Mouse (Mus musculus) neural tube, embryonic 13.5 days (tissue): ENCODE results near the gene Cacng7. TPM values are rescaled to one million over a fixed set of nuclear protein-coding genes. Genes with fewer than 3 reads are reported as not detected.

Experiments
- ATAC-seq: fragments of 200-750 bp; cut with Nextera tagmentation; 2 replicates; pipeline ENCODE4 v1.8.0; 2017; ENCODE audit warnings: low read depth, mild to moderate bottlenecking, moderate TSS enrichment, moderate library complexity
- H3K27ac ChIP-seq: fragments of 300-500 bp; sonication (generic); replicated peaks from 2 replicates; pipeline ENCODE4 v1.5.1; 2015; ENCODE audit warnings: moderate library complexity, mild to moderate bottlenecking, inconsistent platforms
- H3K27me3 ChIP-seq: fragments of 300-500 bp; sonication (generic); 2 replicates; pipeline ENCODE4 v1.6.1; 2015; ENCODE audit warnings: mild to moderate bottlenecking, inconsistent platforms
- H3K36me3 ChIP-seq: fragments of 300-500 bp; sonication (generic); 2 replicates; pipeline ENCODE4 v1.6.1; 2015; ENCODE audit warnings: mild to moderate bottlenecking, inconsistent platforms
- H3K4me1 ChIP-seq: fragments of 300-500 bp; sonication (generic); replicated peaks from 2 replicates; pipeline ENCODE4 v1.6.1; 2015; ENCODE audit warnings: inconsistent platforms
- H3K4me2 ChIP-seq: fragments of 300-500 bp; sonication (generic); 2 replicates; pipeline ENCODE4 v1.6.1; 2015; ENCODE audit warnings: inconsistent platforms, mild to moderate bottlenecking, moderate library complexity
- H3K4me3 ChIP-seq: fragments of 300-500 bp; sonication (generic); 2 replicates; pipeline ENCODE4 v1.5.1; 2015; ENCODE audit warnings: mild to moderate bottlenecking, inconsistent platforms
- H3K9ac ChIP-seq: fragments of 300-500 bp; sonication (generic); 2 replicates; pipeline ENCODE4 v1.6.1; 2015; ENCODE audit warnings: moderate library complexity, mild to moderate bottlenecking, inconsistent platforms
- H3K9me3 ChIP-seq: fragments of 300-500 bp; sonication (generic); 2 replicates; pipeline ENCODE4 v1.6.1; 2016; ENCODE audit warnings: inconsistent platforms
- WGBS: fragments of 180-500 bp; shearing (Covaris S2); methylation state at CpG from one replicate; pipeline ENCODE4 v1.1.7; 2015; 5-methylcytosine and 5-hydroxymethylcytosine counted together
- polyA plus RNA-seq: library from polyadenylated mRNA; unstranded; fragments of >200 nt; fragmentation: Nextera tagmentation; extraction: Ambion mirVana; gene quantifications from 2 replicates; pipeline ENCODE4 v1.2.1, GENCODE M21; 2015

Gene Cacng7
- polyA plus RNA-seq, 1 experiment from 2014 or later, result 4.5 TPM

DNA sequence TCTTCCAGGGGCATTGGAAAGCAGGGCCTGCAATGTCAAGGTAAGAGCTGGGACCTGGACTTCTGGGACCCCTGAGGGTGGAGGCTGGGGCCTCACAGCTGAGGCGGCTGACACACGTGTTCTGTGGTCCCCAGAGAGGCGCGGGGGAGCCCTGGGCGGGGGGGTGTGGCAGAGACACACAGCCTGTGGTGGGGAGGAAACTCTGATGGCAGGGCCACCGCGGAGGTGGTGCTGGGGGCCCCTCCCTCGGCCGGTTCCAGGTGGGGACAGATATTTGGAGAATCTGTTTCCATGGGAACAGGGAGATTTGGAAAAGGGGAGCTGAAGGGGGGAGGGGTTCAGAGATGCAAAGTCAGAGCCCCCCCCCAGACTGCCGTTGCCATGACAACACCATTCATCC is 28.5 kb upstream of the Cacng7 start:
- Histone ChIP-seq H3K9me3 (no peaks in the 10 kb centered on the region), H3K4me1 (peaks cover 32% of the 10 kb centered on the region), H3K27me3 (peaks cover 62% of the 10 kb centered on the region), H3K9ac (peak overlapping the region; percentile 64), H3K4me2 (peak overlapping the region; percentile 80), H3K27ac (no peak overlapping the region), H3K36me3 (peaks cover 6% of the 10 kb centered on the region; the same call in 1 of the 2 replicates), H3K4me3 (peak overlapping the region; percentile 40; the same call in 1 of the 2 replicates)
- 6% methylated on average over 10 of the region's 10 CpGs for WGBS
- peak; percentile 42; the same call in 1 of the 2 replicates for ATAC-seq

DNA sequence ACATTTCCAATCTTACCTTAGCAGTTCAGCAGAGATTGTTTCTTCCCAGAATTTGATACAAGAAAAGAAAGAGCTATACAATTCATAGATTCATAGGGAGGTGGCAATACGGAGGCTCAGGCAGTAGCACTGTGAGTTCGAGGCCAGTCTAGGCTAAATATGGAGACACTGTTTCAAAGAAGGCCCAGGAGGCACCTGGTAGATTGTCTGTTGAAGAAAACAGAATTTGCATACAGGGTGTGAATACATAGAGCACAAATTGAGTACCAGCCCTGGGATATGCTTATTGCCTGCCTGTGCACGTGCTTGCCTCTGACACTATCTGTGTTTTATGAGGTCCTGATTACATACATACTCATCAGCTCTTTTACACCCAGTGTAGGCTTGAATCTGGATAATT is 26.4 kb upstream of the Cacng7 start:
- H3K27me3 ChIP-seq, result peaks cover 46% of the 10 kb centered on the region
- peaks cover 32% of the 10 kb centered on the region for H3K4me1 ChIP-seq
- 0 out of 2 replicates have a peak, but pooled peaks cover 6% of the 10 kb centered on the region for H3K9me3 ChIP-seq
- WGBS, result 72% methylated on average over 3 of the region's 3 CpGs
- H3K27ac ChIP-seq, result no peak overlapping the region
- no peaks in the 10 kb centered on the region for H3K36me3 ChIP-seq
- no peak overlapping the region for H3K4me2 ChIP-seq
- ATAC-seq, result no peak
- H3K4me3 ChIP-seq, result no peak overlapping the region
- H3K9ac ChIP-seq, result no peak overlapping the region

DNA sequence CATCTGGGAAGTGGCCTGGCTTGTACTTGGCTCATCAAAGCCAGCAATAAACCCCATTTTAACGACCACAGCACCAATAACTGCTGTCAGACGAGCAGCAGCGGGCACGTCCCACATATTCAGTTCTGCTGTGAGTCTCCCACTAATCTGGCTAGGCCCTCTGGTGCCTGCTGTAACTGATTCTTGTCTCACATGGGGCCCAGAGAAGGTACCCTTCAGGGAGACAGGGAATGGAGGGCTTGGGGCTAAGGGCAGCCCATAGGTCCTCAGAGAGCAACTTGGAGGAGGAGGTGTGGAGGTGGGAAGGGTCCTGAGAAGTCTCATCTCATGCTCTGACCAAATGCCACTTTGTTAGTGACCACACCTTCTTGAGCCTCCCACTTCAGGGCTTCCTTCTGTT is 24.1 kb upstream of the Cacng7 start:
- Histone ChIP-seq H3K4me3 (no peak overlapping the region), H3K27ac (no peak overlapping the region), H3K36me3 (no peaks in the 10 kb centered on the region), H3K9ac (no peak overlapping the region), H3K27me3 (peaks cover 26% of the 10 kb centered on the region), H3K4me1 (peaks cover 12% of the 10 kb centered on the region), H3K9me3 (0 out of 2 replicates have a peak, but pooled peaks cover 6% of the 10 kb centered on the region), H3K4me2 (no peak overlapping the region)
- no peak for ATAC-seq
- WGBS, result 21% methylated on average over 4 of the region's 4 CpGs

DNA sequence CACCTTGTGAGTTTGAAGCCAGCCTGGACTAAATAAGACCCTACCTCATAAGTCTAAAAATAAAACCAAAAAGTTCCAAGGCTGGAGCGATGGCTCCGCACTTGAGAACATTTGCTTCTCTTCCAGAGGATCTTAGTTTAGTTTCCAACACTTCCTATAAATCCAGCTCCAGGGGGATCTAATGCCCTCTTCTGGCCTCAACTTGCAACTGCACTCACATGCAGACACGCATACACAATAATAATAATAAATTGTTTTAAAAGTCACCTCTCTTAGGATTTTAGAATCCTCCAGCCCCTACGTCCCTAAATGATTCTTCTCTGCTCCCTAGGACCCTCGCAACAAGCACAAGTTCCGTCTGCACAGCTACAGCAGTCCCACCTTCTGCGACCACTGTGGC is 22.5 kb upstream of the Cacng7 start:
- no peak overlapping the region for H3K9ac ChIP-seq
- H3K36me3 ChIP-seq, result no peaks in the 10 kb centered on the region
- H3K27ac ChIP-seq, result no peak overlapping the region
- H3K4me2 ChIP-seq, result no peak overlapping the region
- H3K27me3 ChIP-seq, result peaks cover 10% of the 10 kb centered on the region
- WGBS, result 93% methylated on average over 7 of the region's 7 CpGs
- no peaks in the 10 kb centered on the region for H3K4me1 ChIP-seq
- 0 out of 2 replicates have a peak, but pooled peaks cover 6% of the 10 kb centered on the region for H3K9me3 ChIP-seq
- H3K4me3 ChIP-seq, result no peak overlapping the region
- ATAC-seq, result no peak

DNA sequence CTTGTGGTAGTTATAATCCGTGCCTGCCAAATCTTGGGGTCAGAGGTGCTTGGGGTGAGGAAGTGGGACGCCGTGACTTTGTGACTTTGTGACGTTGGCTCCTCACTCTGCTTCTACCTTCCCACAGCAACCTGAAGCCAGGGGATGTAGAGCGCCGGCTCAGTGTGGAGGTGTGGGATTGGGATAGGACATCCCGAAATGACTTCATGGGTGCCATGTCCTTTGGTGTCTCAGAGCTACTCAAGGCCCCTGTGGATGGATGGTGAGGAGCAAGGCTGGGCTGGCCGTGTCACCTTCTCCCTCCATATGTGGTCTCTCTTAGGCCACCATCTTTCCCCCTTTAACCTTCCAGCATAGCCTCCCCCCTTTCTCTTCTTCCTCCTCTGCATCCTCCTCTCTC is 19.2 kb upstream of the Cacng7 start:
- peak; percentile 45; the same call in 1 of the 2 replicates for ATAC-seq
- no peaks in the 10 kb centered on the region for H3K36me3 ChIP-seq
- H3K27me3 ChIP-seq, result no peaks in the 10 kb centered on the region
- 91% methylated on average over 8 of the region's 8 CpGs for WGBS
- H3K9me3 ChIP-seq, result 0 out of 2 replicates have a peak, but pooled peaks cover 6% of the 10 kb centered on the region
- H3K27ac ChIP-seq, result no peak overlapping the region
- no peak overlapping the region for H3K9ac ChIP-seq
- H3K4me3 ChIP-seq, result no peak overlapping the region
- no peaks in the 10 kb centered on the region; the same call in 1 of the 2 replicates for H3K4me1 ChIP-seq
- no peak overlapping the region for H3K4me2 ChIP-seq

DNA sequence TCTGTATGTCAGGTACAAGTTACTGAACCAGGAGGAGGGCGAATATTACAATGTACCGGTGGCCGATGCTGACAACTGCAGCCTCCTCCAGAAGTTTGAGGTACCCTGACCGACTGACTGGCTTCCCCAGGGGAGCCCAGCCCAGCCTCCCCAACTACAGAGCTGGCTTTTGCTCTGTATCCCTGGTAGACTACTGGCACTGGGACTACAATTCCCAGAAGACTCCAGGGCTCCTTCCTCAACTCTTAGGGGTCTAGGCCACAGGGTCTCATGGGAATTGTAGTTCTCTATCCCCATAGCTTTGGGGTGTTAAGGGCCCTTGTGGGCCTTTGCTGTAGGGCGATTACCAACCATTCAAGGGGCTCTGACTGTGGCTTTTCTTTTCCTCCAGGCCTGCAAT is 18.6 kb upstream of the Cacng7 start:
- peak; percentile 83 for ATAC-seq
- Histone ChIP-seq H3K4me3 (no peak overlapping the region), H3K27me3 (no peaks in the 10 kb centered on the region), H3K9me3 (0 out of 2 replicates have a peak, but pooled peaks cover 6% of the 10 kb centered on the region), H3K4me1 (no peaks in the 10 kb centered on the region; the same call in 1 of the 2 replicates), H3K27ac (no peak overlapping the region), H3K9ac (no peak overlapping the region), H3K4me2 (no peak overlapping the region), H3K36me3 (no peaks in the 10 kb centered on the region)
- 66% methylated on average over 5 of the region's 5 CpGs for WGBS

DNA sequence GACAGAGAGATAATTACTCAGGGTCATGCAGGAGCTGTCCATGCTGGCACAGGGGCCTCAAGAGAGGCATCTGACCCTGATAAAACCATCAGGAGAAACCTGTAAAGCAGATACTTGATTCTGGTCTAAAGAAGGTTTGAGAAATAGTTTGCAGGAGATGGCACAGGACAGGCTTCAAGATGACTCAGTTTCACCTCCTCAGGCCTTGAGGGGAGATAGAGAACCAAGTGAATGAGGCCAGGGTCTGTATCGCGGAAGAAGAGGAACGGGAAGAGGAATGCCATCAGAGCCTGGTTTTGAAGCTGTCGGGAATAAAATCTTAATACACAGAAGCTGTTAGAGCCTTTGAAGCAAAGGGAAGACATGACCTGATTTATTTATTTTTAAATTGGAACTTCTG is 15.1 kb upstream of the Cacng7 start:
- Histone ChIP-seq H3K27me3 (no peaks in the 10 kb centered on the region), H3K4me3 (no peak overlapping the region), H3K4me2 (no peak overlapping the region), H3K9ac (no peak overlapping the region), H3K4me1 (no peaks in the 10 kb centered on the region; the same call in 1 of the 2 replicates), H3K9me3 (no peaks in the 10 kb centered on the region), H3K27ac (no peak overlapping the region), H3K36me3 (no peaks in the 10 kb centered on the region)
- no peak for ATAC-seq
- WGBS, result 41% methylated on average over 4 of the region's 4 CpGs

DNA sequence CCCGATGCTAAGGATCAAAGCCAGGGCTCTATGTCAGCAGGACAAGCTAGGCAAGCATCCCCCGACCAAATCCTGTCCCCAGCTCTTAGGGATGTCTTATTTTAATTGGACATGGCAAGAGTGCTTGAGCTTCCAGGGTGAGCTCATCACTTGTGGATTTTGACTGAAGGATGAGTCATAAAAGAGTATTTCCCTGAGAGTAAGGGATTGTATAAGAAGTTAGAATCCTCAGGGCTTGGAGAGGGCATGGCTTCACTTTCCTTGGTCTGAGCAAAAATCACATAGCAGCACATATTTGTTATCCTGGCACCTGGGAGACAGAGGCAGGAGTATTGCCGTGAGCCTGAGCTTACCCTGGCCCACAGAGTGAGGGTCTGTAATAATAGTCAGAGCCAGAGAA is 11.9 kb upstream of the Cacng7 start:
- no peak overlapping the region for H3K9ac ChIP-seq
- no peaks in the 10 kb centered on the region; the same call in 1 of the 2 replicates for H3K4me1 ChIP-seq
- ATAC-seq, result no peak
- no peak overlapping the region for H3K27ac ChIP-seq
- H3K9me3 ChIP-seq, result no peaks in the 10 kb centered on the region
- no peak overlapping the region for H3K4me2 ChIP-seq
- no peaks in the 10 kb centered on the region for H3K27me3 ChIP-seq
- WGBS, result 74% methylated on average over 3 of the region's 3 CpGs
- no peak overlapping the region for H3K4me3 ChIP-seq
- H3K36me3 ChIP-seq, result no peaks in the 10 kb centered on the region

DNA sequence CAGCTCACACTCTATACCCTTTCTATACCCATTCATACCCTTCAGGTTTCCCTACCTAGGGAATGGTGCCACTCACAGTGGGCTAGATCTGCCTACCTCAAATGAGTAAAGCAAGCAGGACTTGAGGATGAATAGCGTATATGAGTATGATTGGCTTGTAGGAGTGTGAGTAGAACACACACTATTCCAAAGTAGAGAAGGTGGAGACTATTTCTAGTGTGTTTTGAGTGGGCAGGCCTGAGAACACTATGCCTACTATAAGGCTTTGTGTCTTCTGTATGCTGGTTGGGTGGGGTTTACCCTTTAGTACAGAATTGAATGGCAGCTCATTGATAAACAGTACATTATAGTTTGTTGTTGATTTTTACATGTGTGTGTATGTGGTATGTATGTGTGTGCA is 8.9 kb upstream of the Cacng7 start:
- Histone ChIP-seq H3K4me2 (no peak overlapping the region), H3K27ac (no peak overlapping the region), H3K9me3 (no peaks in the 10 kb centered on the region), H3K9ac (no peak overlapping the region), H3K4me3 (no peak overlapping the region), H3K27me3 (peaks cover 4% of the 10 kb centered on the region; the same call in 1 of the 2 replicates), H3K4me1 (no peaks in the 10 kb centered on the region), H3K36me3 (no peaks in the 10 kb centered on the region)
- ATAC-seq, result no peak
- 81% methylated on average over 1 of the region's 1 CpGs for WGBS

DNA sequence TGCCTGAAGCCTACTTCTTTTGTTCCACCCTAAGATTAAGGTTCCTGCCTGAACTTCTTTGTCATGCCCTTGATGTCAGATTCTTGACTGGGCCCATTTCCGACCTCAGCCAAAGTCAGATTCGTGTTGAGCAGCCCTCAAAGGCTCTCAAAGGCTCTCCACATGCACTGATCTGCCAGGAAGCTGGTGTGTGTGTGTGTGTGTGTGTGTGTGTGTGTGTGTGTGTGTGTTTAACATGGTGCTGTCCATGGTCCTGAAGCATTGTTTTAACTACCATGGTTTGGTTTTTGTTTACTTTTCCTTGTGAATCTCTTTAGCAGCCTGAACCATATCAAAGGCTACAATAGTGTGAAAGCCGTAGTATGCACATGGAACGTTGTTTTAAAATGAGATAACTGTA is 4.8 kb upstream of the Cacng7 start:
- Histone ChIP-seq H3K4me1 (peaks cover 8% of the 10 kb centered on the region), H3K27ac (no peak overlapping the region), H3K9me3 (no peaks in the 10 kb centered on the region), H3K9ac (no peak overlapping the region), H3K27me3 (peaks cover 13% of the 10 kb centered on the region), H3K4me3 (no peak overlapping the region), H3K4me2 (no peak overlapping the region), H3K36me3 (no peaks in the 10 kb centered on the region)
- 82% methylated on average over 4 of the region's 4 CpGs for WGBS
- ATAC-seq, result no peak

DNA sequence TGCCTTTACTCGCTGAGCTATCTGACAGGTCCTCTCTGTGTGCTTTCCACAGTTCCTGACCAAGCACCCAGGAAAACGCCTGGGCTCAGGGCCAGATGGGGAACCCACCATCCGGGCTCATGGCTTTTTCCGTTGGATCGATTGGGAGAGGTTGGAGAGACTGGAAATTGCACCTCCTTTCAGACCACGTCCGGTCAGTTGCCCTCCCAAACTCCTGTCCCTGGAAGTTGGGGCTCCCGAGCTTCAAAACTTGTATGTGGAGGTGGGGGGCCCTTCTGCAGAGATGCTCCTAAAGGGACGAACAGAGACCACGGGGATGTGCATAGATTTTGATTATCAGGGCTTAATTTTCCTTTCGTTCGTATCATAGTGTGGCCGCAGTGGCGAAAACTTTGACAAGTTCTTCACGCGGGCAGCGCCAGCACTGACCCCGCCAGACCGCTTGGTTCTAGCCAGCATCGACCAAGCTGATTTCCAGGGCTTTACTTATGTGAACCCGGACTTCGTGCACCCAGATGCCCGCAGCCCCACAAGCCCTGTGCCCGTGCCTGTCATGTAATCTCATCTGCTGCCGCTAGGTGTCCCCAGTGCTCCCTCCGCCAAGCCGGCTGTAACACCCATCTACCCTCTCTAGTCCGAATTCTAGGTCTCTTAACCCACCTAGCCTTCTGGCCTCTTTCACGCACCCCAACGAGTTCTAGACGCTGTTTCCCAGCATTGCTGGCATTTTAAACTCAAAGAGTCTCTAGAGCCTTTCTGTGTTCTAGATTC is 2.8 kb upstream of the Cacng7 start:
- H3K9ac ChIP-seq, result peak overlapping the region; percentile 50; the same call in 1 of the 2 replicates
- 21% methylated on average over 31 of the region's 31 CpGs for WGBS
- H3K4me3 ChIP-seq, result peak overlapping the region; percentile 4; the same call in 1 of the 2 replicates
- peaks cover 13% of the 10 kb centered on the region for H3K27me3 ChIP-seq
- peaks cover 20% of the 10 kb centered on the region for H3K4me1 ChIP-seq
- H3K4me2 ChIP-seq, result peak overlapping the region; percentile 40
- no peak overlapping the region for H3K27ac ChIP-seq
- H3K36me3 ChIP-seq, result no peaks in the 10 kb centered on the region
- peak; percentile 9; the same call in 1 of the 2 replicates for ATAC-seq
- no peaks in the 10 kb centered on the region for H3K9me3 ChIP-seq

DNA sequence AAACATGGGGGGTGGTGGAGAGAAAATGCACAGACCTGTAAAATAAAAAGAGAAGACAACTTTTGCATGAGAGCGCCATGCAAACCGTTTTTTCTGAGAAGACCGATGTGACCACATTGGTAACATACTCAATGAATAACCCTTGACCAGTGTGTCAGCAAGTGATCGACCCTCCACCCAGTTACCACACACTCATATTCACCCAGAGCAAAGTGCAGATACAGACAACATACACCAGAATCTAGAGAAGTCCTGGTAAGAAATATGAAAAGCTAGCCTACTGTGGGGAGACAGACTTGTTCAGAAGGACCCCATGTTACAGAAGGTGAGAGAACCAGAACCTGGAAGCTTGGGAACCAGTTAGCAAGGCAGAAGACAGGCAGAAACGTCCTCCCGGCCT is 1.6 kb upstream of the Cacng7 start:
- no peaks in the 10 kb centered on the region for H3K36me3 ChIP-seq
- no peaks in the 10 kb centered on the region for H3K9me3 ChIP-seq
- H3K27me3 ChIP-seq, result peaks cover 13% of the 10 kb centered on the region
- H3K4me1 ChIP-seq, result peaks cover 20% of the 10 kb centered on the region
- H3K9ac ChIP-seq, result no peak overlapping the region
- 50% methylated on average over 6 of the region's 6 CpGs for WGBS
- no peak overlapping the region for H3K27ac ChIP-seq
- ATAC-seq, result peak; percentile 3
- peak overlapping the region; percentile 84 for H3K4me2 ChIP-seq
- peak overlapping the region; percentile 79 for H3K4me3 ChIP-seq
